8 mouse cellular contexts compared by ENCODE assay signal in the genomic region with DNA sequence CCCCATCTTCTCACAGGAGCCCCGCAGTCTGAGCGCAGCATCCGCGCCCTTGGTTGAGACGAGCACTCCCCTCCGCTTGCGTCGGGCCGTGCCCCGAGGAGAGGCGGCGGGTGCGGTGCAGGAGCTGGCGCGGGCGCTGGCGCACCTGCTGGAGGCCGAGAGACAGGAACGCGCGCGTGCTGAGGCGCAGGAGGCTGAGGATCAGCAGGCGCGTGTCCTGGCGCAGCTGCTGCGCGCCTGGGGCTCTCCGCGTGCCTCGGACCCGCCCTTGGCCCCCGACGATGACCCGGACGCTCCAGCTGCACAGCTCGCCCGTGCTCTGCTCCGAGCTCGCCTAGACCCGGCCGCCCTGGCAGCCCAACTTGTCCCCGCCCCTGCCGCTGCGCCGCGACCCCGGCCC. TPM values are rescaled to one million over a fixed set of nuclear protein-coding genes. Genes with fewer than 3 reads are reported as not detected.
A peak's percentile ranks its signal among the peaks of the same experiment; 100 is the strongest.
DNase-seq lines count a peak whose midpoint lies in the region; ATAC-seq and TF ChIP-seq lines count a peak whose summit lies in the region.

No protein-coding gene starts in this region.

- peaks cover 29% of the 10 kb centered on the region for H3K27me3 ChIP-seq in embryonic facial prominence, embryonic 11.5 days (ENCODE audit: control insufficient read depth, insufficient read depth, low read length)
- H3K27me3 ChIP-seq in hindbrain, embryonic 14.5 days (ENCODE audit: control insufficient read depth, insufficient read depth, low read length): 0 out of 2 replicates have a peak, but pooled peaks cover 11% of the 10 kb centered on the region
- no peaks in the 10 kb centered on the region for H3K27me3 ChIP-seq in midbrain, postnatal 0 days (ENCODE audit: insufficient read depth, low read length)

- H3K4me1 ChIP-seq in embryonic facial prominence, embryonic 11.5 days (ENCODE audit: control insufficient read depth, insufficient read depth, low read length): no peaks in the 10 kb centered on the region
- 0 out of 2 replicates have a peak, but pooled peaks cover 18% of the 10 kb centered on the region for H3K4me1 ChIP-seq in hindbrain, embryonic 14.5 days (replicated peaks; ENCODE audit: control insufficient read depth, insufficient read depth, low read length)
- no peaks in the 10 kb centered on the region for H3K4me1 ChIP-seq in midbrain, postnatal 0 days (ENCODE audit: insufficient read depth, low read length)

- H3K27ac ChIP-seq in embryonic facial prominence, embryonic 11.5 days (replicated peaks; ENCODE audit: low read depth, low read length): no peak overlapping the region
- peak overlapping the region; percentile 43; the same call in 1 of the 2 replicates for H3K27ac ChIP-seq in hindbrain, embryonic 14.5 days
- H3K27ac ChIP-seq in midbrain, postnatal 0 days (ENCODE audit: low read depth, low read length): peak overlapping the region; percentile 77

- intact Hi-C loops in left cerebral cortex, postnatal 36 days (cut with DNase I): loop anchor here (10.0 kb wide), 1 partner anchor 203 kb away; no protein-coding TSS in a partner anchor

- H3K9ac ChIP-seq in embryonic facial prominence, embryonic 11.5 days (replicated peaks; ENCODE audit: low read length): 0 out of 2 replicates have a peak overlapping the region, but pooled peaks have one; percentile 4
- H3K9ac ChIP-seq in hindbrain, embryonic 14.5 days: peak overlapping the region; percentile 76
- H3K9ac ChIP-seq in midbrain, postnatal 0 days (replicated peaks; ENCODE audit: low read length, poor library complexity, severe bottlenecking): peak overlapping the region; percentile 77

- H3K4me2 ChIP-seq in embryonic facial prominence, embryonic 11.5 days (ENCODE audit: low read depth, low read length): peak overlapping the region; percentile 43
- H3K4me2 ChIP-seq in hindbrain, embryonic 14.5 days (replicated peaks): peak overlapping the region; percentile 68
- H3K4me2 ChIP-seq in midbrain, postnatal 0 days (ENCODE audit: low read depth, low read length, poor library complexity, severe bottlenecking): peak overlapping the region; percentile 62

- WGBS in embryonic facial prominence, embryonic 11.5 days: 16% methylated on average over 36 of the region's 48 CpGs
- WGBS in hindbrain, embryonic 14.5 days: 16% methylated on average over 35 of the region's 48 CpGs
- WGBS in midbrain, postnatal 0 days: 16% methylated on average over 31 of the region's 48 CpGs

- H3K36me3 ChIP-seq in embryonic facial prominence, embryonic 11.5 days (replicated peaks; ENCODE audit: control insufficient read depth, insufficient read depth, low read depth, low read length): no peaks in the 10 kb centered on the region
- peaks cover 19% of the 10 kb centered on the region for H3K36me3 ChIP-seq in hindbrain, embryonic 14.5 days (replicated peaks; ENCODE audit: control insufficient read depth, insufficient read depth)
- H3K36me3 ChIP-seq in midbrain, postnatal 0 days (ENCODE audit: insufficient read depth, low read length): no peaks in the 10 kb centered on the region; the same call in 1 of the 2 replicates

- 0 out of 2 replicates have a peak, but pooled peaks have one; percentile 31 for ATAC-seq in embryonic facial prominence, embryonic 11.5 days (replicated peaks; ENCODE audit: insufficient number of reproducible peaks, low FRiP score, low TSS enrichment, low read depth)
- no peak for ATAC-seq in hindbrain, embryonic 14.5 days (ENCODE audit: low FRiP score)
- ATAC-seq in midbrain, postnatal 0 days (ENCODE audit: low FRiP score): no peak

- H3K9me3 ChIP-seq in embryonic facial prominence, embryonic 11.5 days (replicated peaks; ENCODE audit: control insufficient read depth, low read length): no peaks in the 10 kb centered on the region
- H3K9me3 ChIP-seq in hindbrain, embryonic 14.5 days (ENCODE audit: control insufficient read depth, low read length): no peaks in the 10 kb centered on the region
- H3K9me3 ChIP-seq in midbrain, postnatal 0 days (ENCODE audit: low read length): no peaks in the 10 kb centered on the region

- peak; percentile 14 to 19 for DNase-seq in left cerebral cortex, postnatal 36 days (ENCODE audit: low spot score in 2 of 2)
- DNase-seq in left cerebral cortex, adult 9 months (ENCODE audit: low spot score in 2 of 2): no peak
- DNase-seq in embryonic facial prominence, embryonic 11.5 days (ENCODE audit: low spot score): no peak
- no peak for DNase-seq in hindbrain, embryonic 14.5 days (ENCODE audit: low spot score)
- DNase-seq in midbrain, postnatal 0 days (ENCODE audit: low spot score): peak; percentile 14
- DNase-seq in left cerebral cortex, adult 8-10 months (ENCODE audit: low spot score in 2 of 2): no peak
- DNase-seq in adrenal gland, postnatal 10 days: no peak
- no peak for DNase-seq in layer of hippocampus, postnatal 25 days (ENCODE audit: extremely low spot score in 1 of 2, low spot score in 1 of 2)

- no peak for TF ChIP-seq CTCF in midbrain, postnatal 0 days (IDR thresholded peaks at IDR 0.05)

- H3K4me3 ChIP-seq in embryonic facial prominence, embryonic 11.5 days (ENCODE audit: low read depth, low read length): peak overlapping the region; percentile 19
- H3K4me3 ChIP-seq in hindbrain, embryonic 14.5 days (replicated peaks; ENCODE audit: low read length): peak overlapping the region; percentile 51
- peak overlapping the region; percentile 48 for H3K4me3 ChIP-seq in midbrain, postnatal 0 days (ENCODE audit: low read depth, low read length)

RNA-seq across cellular contexts. Expression of a gene that starts 2.4 kb away (rescaled TPM):
- total RNA-seq in left cerebral cortex, postnatal 36 days (2021): 100 to 1,000 TPM; 432 to 536 TPM
- 4.9 and 5.3 TPM in 2 replicates for polyA plus RNA-seq in embryonic facial prominence, embryonic 11.5 days (2014; fragmentation: Nextera tagmentation; extraction: Ambion mirVana)
- polyA plus RNA-seq in hindbrain, embryonic 14.5 days (2014; fragmentation: Nextera tagmentation; extraction: Ambion mirVana): 271 and 284 TPM in 2 replicates
- total RNA-seq in midbrain, postnatal 0 days (2014; rRNA removed): 111 and 161 TPM in 2 replicates
- 534 and 561 TPM in 2 replicates for polyA plus RNA-seq in midbrain, postnatal 0 days (2015; fragmentation: Nextera tagmentation; extraction: Ambion mirVana)
- total RNA-seq in left cerebral cortex, adult 8-10 months (2022): 100 to 1,000 TPM; 412 to 461 (median 441) TPM
- total RNA-seq in adrenal gland, postnatal 10 days (2021): 10 to 100 TPM; 37.3 to 41.2 TPM
- total RNA-seq in layer of hippocampus, postnatal 25 days (2021): 100 to 1,000 TPM; 386 to 442 TPM

RNA-seq across cellular contexts. Expression of a gene that starts 6.4 kb away (rescaled TPM):
- not detected for total RNA-seq in left cerebral cortex, postnatal 36 days (2021)
- not detected in 2 replicates for polyA plus RNA-seq in embryonic facial prominence, embryonic 11.5 days (2014; fragmentation: Nextera tagmentation; extraction: Ambion mirVana)
- polyA plus RNA-seq in hindbrain, embryonic 14.5 days (2014; fragmentation: Nextera tagmentation; extraction: Ambion mirVana): not detected in 2 replicates
- total RNA-seq in midbrain, postnatal 0 days (2014; rRNA removed): not detected in 2 replicates
- polyA plus RNA-seq in midbrain, postnatal 0 days (2015; fragmentation: Nextera tagmentation; extraction: Ambion mirVana): not detected in 2 replicates
- not detected for total RNA-seq in left cerebral cortex, adult 8-10 months (2022)
- total RNA-seq in adrenal gland, postnatal 10 days (2021): not detected
- total RNA-seq in layer of hippocampus, postnatal 25 days (2021): not detected

RNA-seq across cellular contexts. Expression of a gene that starts 12.7 kb away (rescaled TPM):
- not detected for total RNA-seq in left cerebral cortex, postnatal 36 days (2021)
- polyA plus RNA-seq in embryonic facial prominence, embryonic 11.5 days (2014; fragmentation: Nextera tagmentation; extraction: Ambion mirVana): not detected in 2 replicates
- polyA plus RNA-seq in hindbrain, embryonic 14.5 days (2014; fragmentation: Nextera tagmentation; extraction: Ambion mirVana): not detected in 2 replicates
- total RNA-seq in midbrain, postnatal 0 days (2014; rRNA removed): not detected in 2 replicates
- not detected in 2 replicates for polyA plus RNA-seq in midbrain, postnatal 0 days (2015; fragmentation: Nextera tagmentation; extraction: Ambion mirVana)
- total RNA-seq in left cerebral cortex, adult 8-10 months (2022): 1 to 10 TPM in 1 of 4 experiments, not detected in 3; 1.4 TPM
- not detected for total RNA-seq in adrenal gland, postnatal 10 days (2021)
- not detected for total RNA-seq in layer of hippocampus, postnatal 25 days (2021)

RNA-seq across cellular contexts. Expression of a gene that starts 14.4 kb away (rescaled TPM):
- not detected for total RNA-seq in left cerebral cortex, postnatal 36 days (2021)
- polyA plus RNA-seq in embryonic facial prominence, embryonic 11.5 days (2014; fragmentation: Nextera tagmentation; extraction: Ambion mirVana): not detected in 2 replicates
- not detected in 2 replicates for polyA plus RNA-seq in hindbrain, embryonic 14.5 days (2014; fragmentation: Nextera tagmentation; extraction: Ambion mirVana)
- total RNA-seq in midbrain, postnatal 0 days (2014; rRNA removed): not detected in 2 replicates
- not detected in 2 replicates for polyA plus RNA-seq in midbrain, postnatal 0 days (2015; fragmentation: Nextera tagmentation; extraction: Ambion mirVana)
- total RNA-seq in left cerebral cortex, adult 8-10 months (2022): not detected
- total RNA-seq in adrenal gland, postnatal 10 days (2021): not detected
- total RNA-seq in layer of hippocampus, postnatal 25 days (2021): not detected

RNA-seq across cellular contexts. Expression of a gene that starts 22.9 kb away (rescaled TPM):
- total RNA-seq in left cerebral cortex, postnatal 36 days (2021): 10 to 100 TPM; 24.5 to 24.8 TPM
- 162 and 172 TPM in 2 replicates for polyA plus RNA-seq in embryonic facial prominence, embryonic 11.5 days (2014; fragmentation: Nextera tagmentation; extraction: Ambion mirVana)
- polyA plus RNA-seq in hindbrain, embryonic 14.5 days (2014; fragmentation: Nextera tagmentation; extraction: Ambion mirVana): 158 and 166 TPM in 2 replicates
- 42.6 and 43.4 TPM in 2 replicates for total RNA-seq in midbrain, postnatal 0 days (2014; rRNA removed)
- polyA plus RNA-seq in midbrain, postnatal 0 days (2015; fragmentation: Nextera tagmentation; extraction: Ambion mirVana): 141 and 145 TPM in 2 replicates
- total RNA-seq in left cerebral cortex, adult 8-10 months (2022): 10 to 100 TPM; 22.9 to 33.3 (median 29.3) TPM
- 10 to 100 TPM; 88.3 to 94.3 TPM for total RNA-seq in adrenal gland, postnatal 10 days (2021)
- total RNA-seq in layer of hippocampus, postnatal 25 days (2021): 10 to 100 TPM; 25.5 to 27.9 TPM

Comparison
In these comparisons a context has a peak if more than half of its experiments do, and no peak if none do; other contexts are left out.
1. DNase-seq: peak in left cerebral cortex, postnatal 36 days (2 of 2) and midbrain, postnatal 0 days (single experiment); none in left cerebral cortex, adult 9 months (0 of 2), embryonic facial prominence, embryonic 11.5 days (single experiment), hindbrain, embryonic 14.5 days (single experiment), left cerebral cortex, adult 8-10 months (0 of 2), adrenal gland, postnatal 10 days (single experiment) and layer of hippocampus, postnatal 25 days (0 of 2).
2. H3K9ac ChIP-seq: peak in every context shown above with its lines; median percentile 77 in midbrain, postnatal 0 days; 76 in hindbrain, embryonic 14.5 days; 4 in embryonic facial prominence, embryonic 11.5 days.
3. Peak in every context shown above with its lines, with median percentiles within 50 percentile points of each other: H3K4me2 ChIP-seq and H3K4me3 ChIP-seq.